Mouse (Mus musculus): ENCODE results near the gene Map3k4.
A peak's percentile ranks its signal among the peaks of the same experiment; 100 is the strongest.
"Not testable (repeated sequence)": the region's sequence is repeated elsewhere in the genome, so short reads cannot be mapped to it uniquely, and the experiment has no call there.

Gene Map3k4

GRCm38 (mm10) chr17:12307251-12308135, 11.1 kb downstream of the Map3k4 start:
- no peak for DNase-seq (ENCODE audit: low spot score in 2 of 2)

GRCm38 (mm10) chr17:12304658-12305057, 13.9 kb downstream of the Map3k4 start:
- DNase-seq (ENCODE audit: low spot score in 2 of 2) = no peak

- DNase-seq (ENCODE audit: low spot score in 2 of 2) = no peak
Observed at GRCm38 (mm10) chr17:12300896-12301706, 17.5 kb downstream of the Map3k4 start.

GRCm38 (mm10) chr17:12300127-12300675, 18.4 kb downstream of the Map3k4 start:
- DNase-seq (ENCODE audit: low spot score in 2 of 2) = no peak

GRCm38 (mm10) chr17:12299371-12299770, 19.2 kb downstream of the Map3k4 start:
- DNase-seq (ENCODE audit: low spot score in 2 of 2) = no peak

- no peak for DNase-seq (ENCODE audit: low spot score in 2 of 2)
Observed at GRCm38 (mm10) chr17:12297978-12298377, 20.6 kb downstream of the Map3k4 start.

- no peak for DNase-seq (ENCODE audit: low spot score in 2 of 2)
Observed at GRCm38 (mm10) chr17:12297292-12297691, 21.3 kb downstream of the Map3k4 start.

- not testable (repeated sequence) for DNase-seq (ENCODE audit: low spot score in 2 of 2)
Observed at GRCm38 (mm10) chr17:12295926-12296325, 22.7 kb downstream of the Map3k4 start.

GRCm38 (mm10) chr17:12294424-12294823, 24.2 kb downstream of the Map3k4 start:
- no peak for DNase-seq (ENCODE audit: low spot score in 2 of 2)

- no peak for DNase-seq (ENCODE audit: low spot score in 2 of 2)
Observed at GRCm38 (mm10) chr17:12293571-12293970, 25.0 kb downstream of the Map3k4 start.

- no peak for DNase-seq (ENCODE audit: low spot score in 2 of 2)
Observed at GRCm38 (mm10) chr17:12292877-12293276, 25.7 kb downstream of the Map3k4 start.

GRCm38 (mm10) chr17:12292356-12292755, 26.2 kb downstream of the Map3k4 start:
- no peak for DNase-seq (ENCODE audit: low spot score in 2 of 2)

- DNase-seq (ENCODE audit: low spot score in 2 of 2) = no peak
Observed at GRCm38 (mm10) chr17:12291151-12291550, 27.4 kb downstream of the Map3k4 start.

GRCm38 (mm10) chr17:12290735-12291134, 27.9 kb downstream of the Map3k4 start:
- DNase-seq (ENCODE audit: low spot score in 2 of 2) = peak in 1 of 2 experiments; percentile 63

- DNase-seq (ENCODE audit: low spot score in 2 of 2) = not testable (repeated sequence)
Observed at GRCm38 (mm10) chr17:12289836-12290235, 28.8 kb downstream of the Map3k4 start.

- no peak for DNase-seq (ENCODE audit: low spot score in 2 of 2)
Observed at GRCm38 (mm10) chr17:12288871-12289270, 29.7 kb downstream of the Map3k4 start.

- DNase-seq (ENCODE audit: low spot score in 2 of 2) = no peak
Observed at GRCm38 (mm10) chr17:12279810-12280209, 38.8 kb downstream of the Map3k4 start.

GRCm38 (mm10) chr17:12278073-12278472, 40.5 kb downstream of the Map3k4 start:
- no peak for DNase-seq (ENCODE audit: low spot score in 2 of 2)

GRCm38 (mm10) chr17:12277297-12277696, 41.3 kb downstream of the Map3k4 start:
- DNase-seq (ENCODE audit: low spot score in 2 of 2) = no peak

- DNase-seq (ENCODE audit: low spot score in 2 of 2) = no peak
Observed at GRCm38 (mm10) chr17:12276496-12277200, 41.9 kb downstream of the Map3k4 start.

GRCm38 (mm10) chr17:12275756-12276155, 42.8 kb downstream of the Map3k4 start:
- DNase-seq (ENCODE audit: low spot score in 2 of 2) = no peak

- DNase-seq (ENCODE audit: low spot score in 2 of 2) = no peak
Observed at GRCm38 (mm10) chr17:12273032-12273431, 45.6 kb downstream of the Map3k4 start.
